ENCODE assay signal across 16 mouse cellular contexts in genomic region chr4:13286276-13286910, GRCm38 (mm10).
A peak's percentile ranks its signal among the peaks of the same experiment; 100 is the strongest.
DNase-seq lines count a peak whose midpoint lies in the region; ATAC-seq lines count a peak whose summit lies in the region.
"Had no signal": no experiment of that assay in that cellular context is flagged by ENCODE, and none has a peak within 500 bp of the region (broad histone marks: within the 10 kb centered on the region; RNA-seq: fewer than 3 reads in every experiment).

No protein-coding gene starts in this region.

- DNase-seq in right cerebral cortex, adult 18-20 months, result peak; percentile 11
- DNase-seq in right cerebral cortex, postnatal 36 days (ENCODE audit: low spot score in 2 of 2), result no peak
- no peak for DNase-seq in cerebellum, adult 11-12 months
- DNase-seq in cerebellum, adult 9-11 months, result no peak
- DNase-seq in urinary bladder, postnatal 10 days (ENCODE audit: low spot score), result no peak
- DNase-seq: adrenal gland, adult 8-10 months; heart, postnatal 10 days; lung, adult 2 months; right cerebral cortex, postnatal 14 days had no signal

- H3K4me3 ChIP-seq in forebrain, embryonic 13.5 days, result no peak overlapping the region
- no peak overlapping the region for H3K4me3 ChIP-seq in forebrain, embryonic 12.5 days (replicated peaks)
- H3K4me3 ChIP-seq in midbrain, embryonic 12.5 days, result no peak overlapping the region
- H3K4me3 ChIP-seq: intestine, embryonic 15.5 days; limb, embryonic 15.5 days; myocyte had no signal

- H3K27me3 ChIP-seq in forebrain, embryonic 13.5 days, result no peaks in the 10 kb centered on the region
- H3K27me3 ChIP-seq in forebrain, embryonic 12.5 days, result no peaks in the 10 kb centered on the region
- H3K27me3 ChIP-seq in midbrain, embryonic 12.5 days, result no peaks in the 10 kb centered on the region
- H3K27me3 ChIP-seq: intestine, embryonic 15.5 days; limb, embryonic 15.5 days had no signal

- H3K4me1 ChIP-seq in forebrain, embryonic 13.5 days, result peaks cover 16% of the 10 kb centered on the region
- peaks cover 13% of the 10 kb centered on the region for H3K4me1 ChIP-seq in forebrain, embryonic 12.5 days
- H3K4me1 ChIP-seq in midbrain, embryonic 12.5 days, result 0 out of 2 replicates have a peak, but pooled peaks cover 9% of the 10 kb centered on the region
- H3K4me1 ChIP-seq: intestine, embryonic 15.5 days; limb, embryonic 15.5 days had no signal

- H3K9me3 ChIP-seq in forebrain, embryonic 13.5 days (replicated peaks), result no peaks in the 10 kb centered on the region
- H3K9me3 ChIP-seq in forebrain, embryonic 12.5 days, result no peaks in the 10 kb centered on the region
- no peaks in the 10 kb centered on the region for H3K9me3 ChIP-seq in midbrain, embryonic 12.5 days
- H3K9me3 ChIP-seq: intestine, embryonic 15.5 days; limb, embryonic 15.5 days had no signal

- ATAC-seq in forebrain, embryonic 13.5 days, result peak; percentile 75
- ATAC-seq in forebrain, embryonic 12.5 days (ENCODE audit: low FRiP score), result no peak
- ATAC-seq in midbrain, embryonic 12.5 days (ENCODE audit: low FRiP score, low read depth), result peak; percentile 52; the same call in 1 of the 2 replicates
- ATAC-seq: intestine, embryonic 15.5 days had no signal

- 34% methylated on average over 7 of the region's 7 CpGs for WGBS in forebrain, embryonic 13.5 days
- whole genome bisulfite sequencing in forebrain, embryonic 12.5 days, result 45% methylated on average over 7 of the region's 7 CpGs
- WGBS in midbrain, embryonic 12.5 days, result 37% methylated on average over 7 of the region's 7 CpGs

- H3K27ac ChIP-seq in forebrain, embryonic 13.5 days, result no peak overlapping the region
- no peak overlapping the region for H3K27ac ChIP-seq in forebrain, embryonic 12.5 days
- 0 out of 2 replicates have a peak overlapping the region, but pooled peaks have one; percentile 8 for H3K27ac ChIP-seq in midbrain, embryonic 12.5 days (replicated peaks)
- H3K27ac ChIP-seq: intestine, embryonic 15.5 days; kidney, postnatal 0 days; limb, embryonic 15.5 days had no signal

- H3K9ac ChIP-seq in forebrain, embryonic 13.5 days, result no peak overlapping the region
- H3K9ac ChIP-seq in forebrain, embryonic 12.5 days, result no peak overlapping the region
- no peak overlapping the region for H3K9ac ChIP-seq in midbrain, embryonic 12.5 days (replicated peaks)
- H3K9ac ChIP-seq: intestine, embryonic 15.5 days; limb, embryonic 15.5 days had no signal

- H3K4me2 ChIP-seq in forebrain, embryonic 13.5 days, result no peak overlapping the region
- H3K4me2 ChIP-seq in forebrain, embryonic 12.5 days, result no peak overlapping the region
- no peak overlapping the region for H3K4me2 ChIP-seq in midbrain, embryonic 12.5 days (replicated peaks)
- H3K4me2 ChIP-seq: intestine, embryonic 15.5 days; limb, embryonic 15.5 days had no signal

- no peaks in the 10 kb centered on the region for H3K36me3 ChIP-seq in forebrain, embryonic 13.5 days (ENCODE audit: poor library complexity, severe bottlenecking)
- H3K36me3 ChIP-seq in forebrain, embryonic 12.5 days (replicated peaks), result no peaks in the 10 kb centered on the region
- H3K36me3 ChIP-seq in midbrain, embryonic 12.5 days, result no peaks in the 10 kb centered on the region
- H3K36me3 ChIP-seq: intestine, embryonic 15.5 days; limb, embryonic 15.5 days had no signal
